ENCODE assay signal across 19 mouse cellular contexts in genomic region chr19:30091644-30092295, GRCm38 (mm10).
DNase-seq lines count a peak whose midpoint lies in the region; ATAC-seq and TF ChIP-seq lines count a peak whose summit lies in the region.
"Had no signal": no experiment of that assay in that cellular context is flagged by ENCODE, and none has a peak within 500 bp of the region (broad histone marks: within the 10 kb centered on the region; RNA-seq: fewer than 3 reads in every experiment).

No protein-coding gene starts in this region.

- TF ChIP-seq POLR2A in brain, embryonic 14.5 days (IDR thresholded peaks at IDR 0.05; ENCODE audit: borderline replicate concordance, extremely low read depth, insufficient read depth, insufficient read length, poor library complexity, severe bottlenecking), result no peak

- peak overlapping the region; percentile 53 for H3K27ac ChIP-seq in forebrain, embryonic 15.5 days (replicated peaks)
- no peak overlapping the region for H3K27ac ChIP-seq in forebrain, embryonic 12.5 days
- no peak overlapping the region for H3K27ac ChIP-seq in liver, embryonic 11.5 days (ENCODE audit: low read depth, low read length)
- H3K27ac ChIP-seq in liver, embryonic 12.5 days, result no peak overlapping the region
- H3K27ac ChIP-seq: embryonic facial prominence, embryonic 13.5 days; gastrocnemius, adult 2 months; hindbrain, embryonic 10.5 days; hindbrain, embryonic 14.5 days had no signal

- peak; percentile 58 for ATAC-seq in forebrain, embryonic 15.5 days (replicated peaks)
- no peak for ATAC-seq in forebrain, embryonic 12.5 days (ENCODE audit: low FRiP score)
- ATAC-seq in liver, embryonic 11.5 days (replicated peaks; ENCODE audit: low FRiP score), result no peak
- ATAC-seq in liver, embryonic 12.5 days, result no peak
- ATAC-seq: intestine, embryonic 16.5 days had no signal

- peaks cover 58% of the 10 kb centered on the region for H3K36me3 ChIP-seq in forebrain, embryonic 15.5 days
- H3K36me3 ChIP-seq in forebrain, embryonic 12.5 days (replicated peaks), result peaks cover 89% of the 10 kb centered on the region
- peaks cover 45% of the 10 kb centered on the region for H3K36me3 ChIP-seq in liver, embryonic 11.5 days (ENCODE audit: control insufficient read depth, insufficient read depth, low read length)
- peaks cover 93% of the 10 kb centered on the region for H3K36me3 ChIP-seq in liver, embryonic 12.5 days

- H3K27me3 ChIP-seq in forebrain, embryonic 15.5 days, result no peaks in the 10 kb centered on the region
- H3K27me3 ChIP-seq in forebrain, embryonic 12.5 days, result no peaks in the 10 kb centered on the region
- H3K27me3 ChIP-seq in liver, embryonic 11.5 days (replicated peaks; ENCODE audit: control insufficient read depth, insufficient read depth, low read length), result no peaks in the 10 kb centered on the region
- no peaks in the 10 kb centered on the region for H3K27me3 ChIP-seq in liver, embryonic 12.5 days (replicated peaks)
- H3K27me3 ChIP-seq: CH12.LX; embryonic facial prominence, embryonic 13.5 days; heart, embryonic 12.5 days had no signal

- no peak for TF ChIP-seq CTCF in brain, embryonic 14.5 days (IDR thresholded peaks at IDR 0.05; ENCODE audit: borderline replicate concordance, extremely low read depth, insufficient read depth, insufficient read length)

- H3K4me2 ChIP-seq in forebrain, embryonic 15.5 days (replicated peaks), result no peak overlapping the region
- no peak overlapping the region for H3K4me2 ChIP-seq in forebrain, embryonic 12.5 days
- no peak overlapping the region for H3K4me2 ChIP-seq in liver, embryonic 11.5 days
- no peak overlapping the region for H3K4me2 ChIP-seq in liver, embryonic 12.5 days
- H3K4me2 ChIP-seq: embryonic facial prominence, embryonic 13.5 days; heart, embryonic 12.5 days; hindbrain, embryonic 14.5 days had no signal

- no peak overlapping the region for H3K9ac ChIP-seq in forebrain, embryonic 15.5 days (replicated peaks)
- no peak overlapping the region for H3K9ac ChIP-seq in forebrain, embryonic 12.5 days
- H3K9ac ChIP-seq in liver, embryonic 11.5 days (ENCODE audit: low read depth, low read length), result no peak overlapping the region
- no peak overlapping the region for H3K9ac ChIP-seq in liver, embryonic 12.5 days
- H3K9ac ChIP-seq: embryonic facial prominence, embryonic 13.5 days; heart, embryonic 12.5 days; hindbrain, embryonic 14.5 days had no signal

- 59% methylated on average over 12 of the region's 12 CpGs for WGBS in forebrain, embryonic 15.5 days
- 91% methylated on average over 12 of the region's 12 CpGs for WGBS in forebrain, embryonic 12.5 days
- 91% methylated on average over 12 of the region's 12 CpGs for WGBS in liver, embryonic 11.5 days
- 93% methylated on average over 12 of the region's 12 CpGs for WGBS in liver, embryonic 12.5 days (ENCODE audit: insufficient replicate concordance)

- peaks cover 13% of the 10 kb centered on the region; the same call in 1 of the 2 replicates for H3K4me1 ChIP-seq in forebrain, embryonic 15.5 days
- peaks cover 5% of the 10 kb centered on the region for H3K4me1 ChIP-seq in forebrain, embryonic 12.5 days
- H3K4me1 ChIP-seq in liver, embryonic 11.5 days (replicated peaks; ENCODE audit: control insufficient read depth, insufficient read depth, low read length), result no peaks in the 10 kb centered on the region
- no peaks in the 10 kb centered on the region for H3K4me1 ChIP-seq in liver, embryonic 12.5 days
- H3K4me1 ChIP-seq: heart, embryonic 12.5 days; hindbrain, embryonic 10.5 days had no signal

- peak; percentile 5 for DNase-seq in liver, embryonic 11.5 days (ENCODE audit: low spot score)
- DNase-seq in brain, embryonic 14.5 days (ENCODE audit: low read depth), result peak; percentile 39
- no peak for DNase-seq in kidney, postnatal 14 days
- DNase-seq: adrenal gland, adult 2 months; adrenal gland, postnatal 36 days; cerebellum, adult 11-12 months; cerebellum, adult 9-11 months; cerebellum, postnatal 36 days; gastrocnemius, adult 2 months; gastrocnemius, postnatal 25 days had no signal

- H3K4me3 ChIP-seq in forebrain, embryonic 15.5 days, result no peak overlapping the region
- no peak overlapping the region for H3K4me3 ChIP-seq in forebrain, embryonic 12.5 days (replicated peaks)
- no peak overlapping the region for H3K4me3 ChIP-seq in liver, embryonic 11.5 days (ENCODE audit: low read depth, low read length)
- no peak overlapping the region for H3K4me3 ChIP-seq in liver, embryonic 12.5 days
- H3K4me3 ChIP-seq: embryonic facial prominence, embryonic 13.5 days; gastrocnemius, adult 2 months; heart, embryonic 12.5 days; hindbrain, embryonic 10.5 days had no signal

- no peaks in the 10 kb centered on the region for H3K9me3 ChIP-seq in forebrain, embryonic 15.5 days
- H3K9me3 ChIP-seq in forebrain, embryonic 12.5 days, result no peaks in the 10 kb centered on the region
- no peaks in the 10 kb centered on the region for H3K9me3 ChIP-seq in liver, embryonic 11.5 days (ENCODE audit: control insufficient read depth, low read length)
- H3K9me3 ChIP-seq in liver, embryonic 12.5 days (replicated peaks), result no peaks in the 10 kb centered on the region
- H3K9me3 ChIP-seq: embryonic facial prominence, embryonic 13.5 days; heart, embryonic 12.5 days; hindbrain, embryonic 10.5 days had no signal
